Mouse (Mus musculus): ENCODE measurements around the gene Olfr63. TPM values are rescaled to one million over a fixed set of nuclear protein-coding genes. Genes with fewer than 3 reads are reported as not detected.
A peak's percentile ranks its signal among the peaks of the same experiment; 100 is the strongest.
"Not testable (repeated sequence)": the region's sequence is repeated elsewhere in the genome, so short reads cannot be mapped to it uniquely, and the experiment has no call there.

Olfr63 gene
- polyA plus RNA-seq (2015; fragmentation: Nextera tagmentation; extraction: Ambion mirVana), result not detected in 2 replicates

- Histone ChIP-seq H3K9ac (ENCODE audit: low read depth, low read length) (no peak within 1 kb of the TSS), H3K4me1 (ENCODE audit: control insufficient read depth, low read depth, low read length) (no peaks in the 10 kb centered on the region), H3K27ac (ENCODE audit: low read length) (no peak within 1 kb of the TSS), H3K9me3 (replicated peaks; ENCODE audit: control insufficient read depth, low read length) (no peaks in the 10 kb centered on the region), H3K4me2 (ENCODE audit: low read depth, low read length) (no peak within 1 kb of the TSS), H3K36me3 (ENCODE audit: control insufficient read depth, insufficient read depth) (no peaks in the 10 kb centered on the region), H3K4me3 (ENCODE audit: low read depth, low read length) (no peak within 1 kb of the TSS), H3K27me3 (ENCODE audit: control insufficient read depth, insufficient read depth, low read depth, low read length) (no peaks in the 10 kb centered on the region)
- ATAC-seq (ENCODE audit: low read depth), result no peak
- WGBS (ENCODE audit: insufficient replicate concordance), result 54% methylated on average over 1 of the region's 1 CpGs
These were observed at the start of gene Olfr63 for GRCm38 (mm10) chr17:33264376-33264775. TSS of gene Olfr63 (plus strand) at chr17:33264676.

- no peaks in the 10 kb centered on the region for H3K9me3 ChIP-seq (replicated peaks; ENCODE audit: control insufficient read depth, low read length)
- WGBS (ENCODE audit: insufficient replicate concordance), result 54% methylated on average over 2 of the region's 2 CpGs
- H3K27me3 ChIP-seq (ENCODE audit: control insufficient read depth, insufficient read depth, low read depth, low read length), result no peaks in the 10 kb centered on the region
- H3K4me3 ChIP-seq (ENCODE audit: low read depth, low read length), result no peak within 1 kb of the TSS
- no peak for ATAC-seq (ENCODE audit: low read depth)
- H3K9ac ChIP-seq (ENCODE audit: low read depth, low read length), result no peak within 1 kb of the TSS
- H3K36me3 ChIP-seq (ENCODE audit: control insufficient read depth, insufficient read depth), result no peaks in the 10 kb centered on the region
- no peaks in the 10 kb centered on the region for H3K4me1 ChIP-seq (ENCODE audit: control insufficient read depth, low read depth, low read length)
- no peak within 1 kb of the TSS for H3K4me2 ChIP-seq (ENCODE audit: low read depth, low read length)
- H3K27ac ChIP-seq (ENCODE audit: low read length), result no peak within 1 kb of the TSS
These were observed 42.9 kb upstream of the Olfr63 start, which contains the start of gene Olfr1564 for GRCm38 (mm10) chr17:33221590-33221989. TSS of gene Olfr1564 (minus strand) at chr17:33221690.

- not testable (repeated sequence) for H3K27me3 ChIP-seq (ENCODE audit: control insufficient read depth, insufficient read depth, low read depth, low read length); H3K4me3 ChIP-seq (ENCODE audit: low read depth, low read length); H3K4me1 ChIP-seq (ENCODE audit: control insufficient read depth, low read depth, low read length); H3K4me2 ChIP-seq (ENCODE audit: low read depth, low read length); H3K9ac ChIP-seq (ENCODE audit: low read depth, low read length); H3K9me3 ChIP-seq (replicated peaks; ENCODE audit: control insufficient read depth, low read length); ATAC-seq (ENCODE audit: low read depth); H3K36me3 ChIP-seq (ENCODE audit: control insufficient read depth, insufficient read depth); H3K27ac ChIP-seq (ENCODE audit: low read length)
- 63% methylated on average over 1 of the region's 1 CpGs for WGBS (ENCODE audit: insufficient replicate concordance)
These were observed 27.8 kb upstream of the Olfr63 start for GRCm38 (mm10) chr17:33236646-33237045.

DNA sequence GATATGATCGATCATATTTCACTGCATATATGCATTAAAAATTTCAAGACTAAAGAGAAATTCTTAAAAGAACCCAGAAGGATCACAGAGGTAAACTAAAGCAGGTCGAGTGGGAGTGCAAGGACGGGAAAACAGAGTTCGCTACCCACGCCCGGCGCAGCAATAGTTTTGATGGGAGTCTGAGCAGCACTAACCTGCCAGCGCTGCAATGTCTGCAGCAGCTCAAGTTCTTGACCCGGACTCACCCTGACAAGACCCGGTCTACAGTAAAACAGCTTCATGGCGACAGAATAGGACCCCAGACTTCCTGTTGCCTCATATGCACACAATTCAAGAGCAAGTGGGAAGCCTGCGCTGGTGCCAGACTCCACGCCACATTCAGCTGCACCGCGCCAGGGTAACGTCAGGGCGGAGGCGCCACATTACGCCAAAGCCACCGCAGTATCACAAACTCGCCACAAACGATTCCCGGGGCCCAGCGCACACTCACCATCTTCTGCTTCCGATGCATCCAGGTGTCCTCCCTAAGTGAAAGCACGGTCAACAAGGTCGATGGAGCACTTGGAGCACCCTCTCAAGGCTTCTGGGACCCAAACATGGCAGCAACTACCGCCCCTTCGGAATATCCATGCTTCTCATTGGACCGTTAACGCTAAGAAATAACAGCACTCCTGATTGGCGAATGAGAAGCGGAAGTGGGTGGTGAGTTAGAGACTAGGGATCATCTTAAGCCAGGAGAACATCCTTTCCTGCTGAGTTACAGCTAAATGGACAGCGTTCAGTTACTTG lies 9.8 kb upstream of the Olfr63 start, which contains the start of gene Zfp955a:
Gene Zfp955a, minus strand, starts transcription at position 616 of the 789 bp plus-strand sequence.
- not testable (repeated sequence) for H3K9ac ChIP-seq (ENCODE audit: low read depth, low read length); H3K27me3 ChIP-seq (ENCODE audit: control insufficient read depth, insufficient read depth, low read depth, low read length); H3K4me1 ChIP-seq (ENCODE audit: control insufficient read depth, low read depth, low read length); H3K27ac ChIP-seq (ENCODE audit: low read length); H3K4me3 ChIP-seq (ENCODE audit: low read depth, low read length); H3K4me2 ChIP-seq (ENCODE audit: low read depth, low read length); H3K9me3 ChIP-seq (replicated peaks; ENCODE audit: control insufficient read depth, low read length); H3K36me3 ChIP-seq (ENCODE audit: control insufficient read depth, insufficient read depth)
- WGBS (ENCODE audit: insufficient replicate concordance), result 18% methylated on average over 1 of the region's 34 CpGs
- peak; percentile 96 for ATAC-seq (ENCODE audit: low read depth)

- not testable (repeated sequence) for H3K9ac ChIP-seq (ENCODE audit: low read depth, low read length); H3K9me3 ChIP-seq (replicated peaks; ENCODE audit: control insufficient read depth, low read length); ATAC-seq (ENCODE audit: low read depth); H3K27me3 ChIP-seq (ENCODE audit: control insufficient read depth, insufficient read depth, low read depth, low read length); H3K27ac ChIP-seq (ENCODE audit: low read length); H3K36me3 ChIP-seq (ENCODE audit: control insufficient read depth, insufficient read depth); H3K4me1 ChIP-seq (ENCODE audit: control insufficient read depth, low read depth, low read length); H3K4me3 ChIP-seq (ENCODE audit: low read depth, low read length); H3K4me2 ChIP-seq (ENCODE audit: low read depth, low read length)
- no CpG with 5 or more reads among the region's 2 CpGs for WGBS (ENCODE audit: insufficient replicate concordance)
These were observed 9.2 kb upstream of the Olfr63 start for GRCm38 (mm10) chr17:33255319-33255657.

- no peaks in the 10 kb centered on the region for H3K4me1 ChIP-seq (ENCODE audit: control insufficient read depth, low read depth, low read length)
- no peaks in the 10 kb centered on the region for H3K27me3 ChIP-seq (ENCODE audit: control insufficient read depth, insufficient read depth, low read depth, low read length)
- H3K4me2 ChIP-seq (ENCODE audit: low read depth, low read length), result no peak overlapping the region
- 75% methylated on average over 9 of the region's 9 CpGs for WGBS (ENCODE audit: insufficient replicate concordance)
- H3K9ac ChIP-seq (ENCODE audit: low read depth, low read length), result no peak overlapping the region
- no peak overlapping the region for H3K27ac ChIP-seq (ENCODE audit: low read length)
- ATAC-seq (ENCODE audit: low read depth), result no peak
- no peaks in the 10 kb centered on the region for H3K36me3 ChIP-seq (ENCODE audit: control insufficient read depth, insufficient read depth)
- H3K4me3 ChIP-seq (ENCODE audit: low read depth, low read length), result no peak overlapping the region
- no peaks in the 10 kb centered on the region for H3K9me3 ChIP-seq (replicated peaks; ENCODE audit: control insufficient read depth, low read length)
These were observed 4.4 kb downstream of the Olfr63 start for GRCm38 (mm10) chr17:33268907-33269306.

DNA sequence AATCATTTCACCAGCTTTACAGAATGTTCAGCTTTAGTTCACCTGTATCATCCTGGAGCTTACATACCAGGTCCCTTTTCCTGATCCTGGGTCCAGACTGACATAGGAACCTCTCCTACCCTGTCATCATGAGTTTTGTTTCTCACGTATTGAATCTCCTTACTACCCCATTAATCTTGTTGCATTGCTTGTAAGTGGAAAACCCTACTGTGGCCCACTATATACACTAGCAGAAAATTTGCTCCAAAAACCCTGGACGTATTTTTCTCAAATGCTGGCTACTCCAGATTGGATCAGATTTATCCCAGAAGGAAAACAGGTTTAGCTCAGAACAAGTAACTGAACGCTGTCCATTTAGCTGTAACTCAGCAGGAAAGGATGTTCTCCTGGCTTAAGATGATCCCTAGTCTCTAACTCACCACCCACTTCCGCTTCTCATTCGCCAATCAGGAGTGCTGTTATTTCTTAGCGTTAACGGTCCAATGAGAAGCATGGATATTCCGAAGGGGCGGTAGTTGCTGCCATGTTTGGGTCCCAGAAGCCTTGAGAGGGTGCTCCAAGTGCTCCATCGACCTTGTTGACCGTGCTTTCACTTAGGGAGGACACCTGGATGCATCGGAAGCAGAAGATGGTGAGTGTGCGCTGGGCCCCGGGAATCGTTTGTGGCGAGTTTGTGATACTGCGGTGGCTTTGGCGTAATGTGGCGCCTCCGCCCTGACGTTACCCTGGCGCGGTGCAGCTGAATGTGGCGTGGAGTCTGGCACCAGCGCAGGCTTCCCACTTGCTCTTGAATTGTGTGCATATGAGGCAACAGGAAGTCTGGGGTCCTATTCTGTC lies 24.8 kb downstream of the Olfr63 start, which contains the start of gene Zfp955b:
Gene Zfp955b, plus strand, starts transcription at position 506 of the 837 bp plus-strand sequence.
- H3K4me2 ChIP-seq (ENCODE audit: low read depth, low read length); H3K36me3 ChIP-seq (ENCODE audit: control insufficient read depth, insufficient read depth); H3K4me3 ChIP-seq (ENCODE audit: low read depth, low read length); H3K4me1 ChIP-seq (ENCODE audit: control insufficient read depth, low read depth, low read length); H3K9ac ChIP-seq (ENCODE audit: low read depth, low read length); H3K27ac ChIP-seq (ENCODE audit: low read length); H3K27me3 ChIP-seq (ENCODE audit: control insufficient read depth, insufficient read depth, low read depth, low read length); H3K9me3 ChIP-seq (replicated peaks; ENCODE audit: control insufficient read depth, low read length): not testable (repeated sequence)
- ATAC-seq (ENCODE audit: low read depth), result peak; percentile 98
- WGBS (ENCODE audit: insufficient replicate concordance), result no CpG with 5 or more reads among the region's 25 CpGs

DNA sequence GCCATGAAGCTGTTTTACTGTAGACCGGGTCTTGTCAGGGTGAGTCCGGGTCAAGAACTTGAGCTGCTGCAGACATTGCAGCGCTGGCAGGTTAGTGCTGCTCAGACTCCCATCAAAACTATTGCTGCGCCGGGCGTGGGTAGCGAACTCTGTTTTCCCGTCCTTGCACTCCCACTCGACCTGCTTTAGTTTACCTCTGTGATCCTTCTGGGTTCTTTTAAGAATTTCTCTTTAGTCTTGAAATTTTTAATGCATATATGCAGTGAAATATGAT lies 25.3 kb downstream of the Olfr63 start:
- peak; percentile 49 for ATAC-seq (ENCODE audit: low read depth)

More for the DNA sequence above, 25.3 kb downstream of the Olfr63 start:
- H3K4me1 ChIP-seq (ENCODE audit: control insufficient read depth, low read depth, low read length); H3K4me2 ChIP-seq (ENCODE audit: low read depth, low read length); H3K9me3 ChIP-seq (replicated peaks; ENCODE audit: control insufficient read depth, low read length); H3K4me3 ChIP-seq (ENCODE audit: low read depth, low read length); H3K27ac ChIP-seq (ENCODE audit: low read length); H3K9ac ChIP-seq (ENCODE audit: low read depth, low read length); H3K27me3 ChIP-seq (ENCODE audit: control insufficient read depth, insufficient read depth, low read depth, low read length); H3K36me3 ChIP-seq (ENCODE audit: control insufficient read depth, insufficient read depth): not testable (repeated sequence)
- WGBS (ENCODE audit: insufficient replicate concordance), result no CpG with 5 or more reads among the region's 9 CpGs
